Mouse (Mus musculus) megakaryocyte, embryonic 14.5 days (primary cell): ENCODE results near the gene Slc4a7.

ENCODE experiments used
- FLI1 ChIP-seq: IDR thresholded peaks from 2 replicates; pipeline ENCODE4 v1.6.1; 2012; ENCODE audit warnings: low read length, inconsistent platforms, mixed read lengths
- GATA1 ChIP-seq: IDR thresholded peaks from 3 replicates; pipeline ENCODE4 v1.6.1; 2012; ENCODE audit warnings: mixed read lengths, low read length, inconsistent platforms, borderline replicate concordance

GRCm38 (mm10) chr14:14803921-14804517 is 101.9 kb downstream of the Slc4a7 start:
- TF ChIP-seq GATA1 = no peak
- no peak for TF ChIP-seq FLI1
